Mouse (Mus musculus): ENCODE measurements around the gene Itga9.

Gene Itga9

GRCm38 (mm10) chr9:118654969-118655368 lies 48.5 kb downstream of the Itga9 start:
- DNase-seq = no peak

GRCm38 (mm10) chr9:118655726-118656125 lies 49.2 kb downstream of the Itga9 start:
- DNase-seq = no peak

GRCm38 (mm10) chr9:118658159-118658558 lies 51.7 kb downstream of the Itga9 start:
- DNase-seq = no peak

- DNase-seq = no peak
Observed at GRCm38 (mm10) chr9:118659809-118660208, 53.3 kb downstream of the Itga9 start.

- DNase-seq = no peak
Observed at GRCm38 (mm10) chr9:118660259-118660658, 53.8 kb downstream of the Itga9 start.

- DNase-seq = no peak
Observed at GRCm38 (mm10) chr9:118662026-118662425, 55.5 kb downstream of the Itga9 start.

- DNase-seq = no peak
Observed at GRCm38 (mm10) chr9:118662476-118662875, 56.0 kb downstream of the Itga9 start.

- no peak for DNase-seq
Observed at GRCm38 (mm10) chr9:118663938-118664337, 57.4 kb downstream of the Itga9 start.

GRCm38 (mm10) chr9:118666069-118666468 lies 59.6 kb downstream of the Itga9 start:
- DNase-seq = no peak

- DNase-seq = no peak
Observed at GRCm38 (mm10) chr9:118669696-118670095, 63.2 kb downstream of the Itga9 start.

- DNase-seq = no peak
Observed at GRCm38 (mm10) chr9:118674277-118674676, 67.8 kb downstream of the Itga9 start.

- DNase-seq = no peak
Observed at GRCm38 (mm10) chr9:118674761-118675160, 68.3 kb downstream of the Itga9 start.

- no peak for DNase-seq
Observed at GRCm38 (mm10) chr9:118675573-118676170, 69.2 kb downstream of the Itga9 start.

GRCm38 (mm10) chr9:118676692-118677091 lies 70.2 kb downstream of the Itga9 start:
- no peak for DNase-seq

- no peak for DNase-seq
Observed at GRCm38 (mm10) chr9:118677349-118677748, 70.9 kb downstream of the Itga9 start.

GRCm38 (mm10) chr9:118678020-118678750 lies 71.7 kb downstream of the Itga9 start:
- DNase-seq = no peak

- DNase-seq = no peak
Observed at GRCm38 (mm10) chr9:118678759-118679158, 72.3 kb downstream of the Itga9 start.

GRCm38 (mm10) chr9:118681506-118681905 lies 75.0 kb downstream of the Itga9 start:
- DNase-seq = no peak

- DNase-seq = no peak
Observed at GRCm38 (mm10) chr9:118682154-118682553, 75.7 kb downstream of the Itga9 start.

- DNase-seq = no peak
Observed at GRCm38 (mm10) chr9:118683507-118683906, 77.0 kb downstream of the Itga9 start.

- DNase-seq = peak; percentile 35
Observed at GRCm38 (mm10) chr9:118684343-118684742, 77.9 kb downstream of the Itga9 start.

GRCm38 (mm10) chr9:118686166-118686961 lies 79.9 kb downstream of the Itga9 start:
- no peak for DNase-seq

GRCm38 (mm10) chr9:118688248-118688647 lies 81.8 kb downstream of the Itga9 start:
- DNase-seq = no peak

GRCm38 (mm10) chr9:118688921-118689451 lies 82.5 kb downstream of the Itga9 start:
- DNase-seq = no peak
